Mouse (Mus musculus) liver, embryonic 14.5 days (tissue): ENCODE results near the gene Mtfp1. TPM values are rescaled to one million over a fixed set of nuclear protein-coding genes. Genes with fewer than 3 reads are reported as not detected.

ENCODE experiments used
- ATAC-seq: fragments of 200-750 bp; cut with Nextera tagmentation; 2 replicates; pipeline ENCODE4 v1.8.0; 2017; ENCODE audit warnings: moderate number of reproducible peaks, mild to moderate bottlenecking, moderate library complexity; ENCODE audit not compliant: insufficient read depth
- DNase-seq, 3 experiments: peaks; one replicate each; pipeline ENCODE4 v3.0.0-alpha.2; 2012 to 2013; ENCODE audit warnings: low read depth in 3 of 3, low spot score in 3 of 3
- H3K27ac ChIP-seq: fragments of 300-500 bp; sonication (generic); 2 replicates; pipeline ENCODE4 v1.5.1; 2014; ENCODE audit warnings: moderate library complexity, mild to moderate bottlenecking, control low read depth, inconsistent platforms
- H3K27me3 ChIP-seq: fragments of 300-500 bp; sonication (generic); 2 replicates; pipeline ENCODE4 v1.6.1; 2014; ENCODE audit warnings: mild to moderate bottlenecking, low read length, moderate library complexity; ENCODE audit not compliant: control insufficient read depth, insufficient read depth
- H3K36me3 ChIP-seq: fragments of 300-500 bp; sonication (generic); replicated peaks from 2 replicates; pipeline ENCODE4 v1.6.1; 2014; ENCODE audit warnings: low read depth; ENCODE audit not compliant: control insufficient read depth, insufficient read depth
- H3K4me1 ChIP-seq, 2 experiments: fragments of 200-500 bp in 1 of 2; fragments of 300-500 bp in 1 of 2; sonication (generic) in 1 of 2; replicated peaks; 2 replicates each; pipeline ENCODE4 v1.6.1; 2012 to 2014; ENCODE audit warnings: antibody characterized with exemption in 1 of 2, inconsistent platforms in 1 of 2, low read length in 1 of 2; ENCODE audit not compliant: control insufficient read depth in 2 of 2, insufficient read depth in 2 of 2
- H3K4me2 ChIP-seq: fragments of 300-500 bp; sonication (generic); 2 replicates; pipeline ENCODE4 v1.6.1; 2014; ENCODE audit warnings: low read depth, mild to moderate bottlenecking, control low read depth, moderate library complexity
- H3K4me3 ChIP-seq, 2 experiments: fragments of 200-500 bp in 1 of 2; fragments of 300-500 bp in 1 of 2; sonication (generic) in 1 of 2; 2 replicates each; pipeline ENCODE4 v1.5.1; 2012 to 2014; ENCODE audit warnings: low read depth in 2 of 2, low read length in 2 of 2, mild to moderate bottlenecking in 2 of 2, control low read depth in 1 of 2, inconsistent platforms in 1 of 2, moderate library complexity in 1 of 2; ENCODE audit not compliant: insufficient read depth in 1 of 2
- H3K9ac ChIP-seq: fragments of 300-500 bp; sonication (generic); replicated peaks from 2 replicates; pipeline ENCODE4 v1.6.1; 2014; ENCODE audit warnings: mild to moderate bottlenecking, control low read depth, moderate library complexity
- H3K9me3 ChIP-seq: fragments of 300-500 bp; sonication (generic); 2 replicates; pipeline ENCODE4 v1.6.1; 2016; ENCODE audit warnings: low read length, mixed read lengths; ENCODE audit not compliant: control insufficient read depth
- CTCF ChIP-seq: IDR thresholded peaks from 2 replicates; pipeline ENCODE4 v1.5.1; 2016; ENCODE audit warnings: antibody characterized with exemption, low read depth, control low read depth
- EP300 ChIP-seq: IDR thresholded peaks from 2 replicates; pipeline ENCODE4 v1.6.1; 2016; ENCODE audit warnings: antibody characterized with exemption, low read depth
- WGBS: fragments of 180-500 bp; shearing (Covaris S2); extraction: QIAGEN DNeasy Blood & Tissue Kit; methylation state at CpG from one replicate; pipeline ENCODE4 v1.1.7; 2014; ENCODE audit not compliant: insufficient replicate concordance; 5-methylcytosine and 5-hydroxymethylcytosine counted together
- polyA plus RNA-seq, 2 experiments: library from polyadenylated mRNA; depleted of rRNA in 1 of 2; stranded (reverse) in 1 of 2; unstranded in 1 of 2; fragments of >200 nt; fragmentation: Nextera tagmentation in 1 of 2; extraction: Ambion mirVana in 1 of 2; gene quantifications; 2 replicates each; pipeline versions ENCODE4 v1.2.1 to v1.2.3; 2012 to 2014

Gene Mtfp1
- polyA plus RNA-seq (2012; rRNA removed) (13.3 and 16.7 TPM in 2 replicates), polyA plus RNA-seq (2014; fragmentation: Nextera tagmentation; extraction: Ambion mirVana) (20.6 and 22.5 TPM in 2 replicates)

DNA sequence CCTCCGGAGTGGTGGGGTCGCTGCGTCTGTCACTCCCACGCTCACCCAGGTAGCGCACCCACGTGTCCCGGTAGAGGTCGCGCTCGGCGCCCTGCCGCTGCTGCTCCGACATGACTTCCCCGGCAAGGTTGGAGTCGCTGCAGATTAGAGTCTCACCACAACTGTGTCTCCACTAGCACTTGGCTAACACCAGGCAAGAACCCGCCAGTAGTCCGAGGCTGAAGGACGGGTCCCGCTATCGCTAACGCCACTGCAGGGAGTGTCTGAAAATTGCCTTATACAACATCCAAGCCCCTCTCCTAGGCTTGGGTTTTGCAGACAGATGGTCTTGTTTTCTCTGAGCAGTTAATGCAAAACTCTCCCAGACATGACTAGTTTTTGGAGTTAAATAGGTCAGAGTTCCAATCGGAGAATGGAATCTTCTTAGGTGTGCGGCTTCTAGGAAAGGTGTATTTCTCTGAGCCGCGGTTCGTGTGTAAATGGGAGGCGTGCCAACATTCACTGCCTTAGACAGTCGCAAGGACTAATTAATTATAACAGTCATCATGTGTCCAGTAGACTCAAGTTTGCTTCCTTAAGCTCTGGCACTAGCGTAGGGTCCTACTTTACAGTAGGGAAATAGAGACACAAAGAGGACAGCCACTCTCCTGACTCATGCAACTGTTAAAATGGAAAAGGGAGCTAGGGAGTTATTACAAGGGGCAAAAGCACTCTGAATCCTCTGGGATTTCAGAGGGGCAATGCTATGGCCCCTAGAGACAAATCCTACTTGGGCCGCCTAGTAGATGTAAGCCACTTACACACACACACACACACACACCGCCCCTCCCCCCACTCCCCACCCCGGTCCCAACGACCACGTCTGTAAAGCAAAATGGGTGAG, at the start of gene Mtfp1:
Gene Mtfp1 (minus strand): TSS at position 275 of the 883 bp plus-strand sequence.
- peak within 1 kb of the TSS; percentile 67 for H3K27ac ChIP-seq
- ATAC-seq: peak; percentile 19; the same call in 1 of the 2 replicates

DNA sequence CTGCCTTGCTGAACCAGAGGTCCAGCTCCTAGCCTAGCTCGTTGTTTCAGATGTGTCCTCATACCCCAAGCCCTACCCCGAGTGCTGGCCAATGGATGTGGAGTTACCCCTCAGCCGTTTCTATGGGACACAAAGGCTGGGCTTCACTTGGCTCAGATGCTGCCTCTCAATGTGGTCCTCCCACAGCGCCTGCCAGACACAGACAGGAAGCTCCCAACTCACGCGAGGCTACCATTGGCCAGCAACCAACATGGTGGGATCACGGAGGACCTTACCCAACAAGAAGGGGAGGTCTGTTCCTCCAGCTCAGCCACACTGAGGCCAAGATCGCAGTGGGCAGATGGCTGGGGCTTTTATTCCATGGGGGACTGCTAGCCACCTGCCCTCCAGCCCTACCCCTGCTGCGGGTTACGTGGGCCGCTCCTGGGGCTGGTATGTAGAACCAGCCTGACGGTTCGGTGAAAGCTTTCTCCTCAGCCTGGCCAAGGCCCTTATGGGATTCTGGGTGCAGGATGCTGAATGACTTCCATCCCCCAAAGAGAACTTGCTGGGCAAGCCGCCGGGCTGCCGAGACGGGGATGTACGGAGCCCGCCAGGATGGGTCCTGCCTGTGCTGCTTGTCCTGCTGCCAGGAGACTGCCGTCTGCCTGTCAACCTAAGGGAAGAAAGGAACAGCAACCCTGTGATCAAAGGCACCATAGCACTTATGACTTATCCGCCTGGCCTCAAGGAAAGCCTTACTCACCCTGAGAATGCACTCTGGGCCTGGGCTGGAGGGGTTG, 48.2 kb upstream of the Mtfp1 start:
- Histone ChIP-seq H3K4me1 (no peaks in the 10 kb centered on the region), H3K4me3 (no peak overlapping the region), H3K9me3 (no peaks in the 10 kb centered on the region), H3K27ac (no peak overlapping the region), H3K36me3 (no peaks in the 10 kb centered on the region; the same call in 1 of the 2 replicates), H3K9ac (no peak overlapping the region), H3K27me3 (no peaks in the 10 kb centered on the region), H3K4me2 (no peak overlapping the region)
- ATAC-seq (no peak), DNase-seq (no peak)
- 80% methylated on average over 21 of the region's 21 CpGs for WGBS
- TF ChIP-seq EP300 (no peak), CTCF (no peak)

More for the DNA sequence above, at the start of gene Mtfp1:
- TF ChIP-seq CTCF: peak; percentile 38
- no peak for TF ChIP-seq EP300
- DNase-seq: peak; percentile 52 to 62 (median 55)
- Histone ChIP-seq H3K4me1 (peaks cover 13 to 24% of the 10 kb centered on the region in 2 experiments), H3K27me3 (no peaks in the 10 kb centered on the region), H3K4me3 (peak within 1 kb of the TSS; percentile 57 to 91), H3K9me3 (no peaks in the 10 kb centered on the region; the same call in 1 of the 2 replicates), H3K36me3 (peaks cover 21% of the 10 kb centered on the region), H3K4me2 (peak within 1 kb of the TSS; percentile 85), H3K9ac (peak within 1 kb of the TSS; percentile 62)
- WGBS: 5% methylated on average over 34 of the region's 34 CpGs

DNA sequence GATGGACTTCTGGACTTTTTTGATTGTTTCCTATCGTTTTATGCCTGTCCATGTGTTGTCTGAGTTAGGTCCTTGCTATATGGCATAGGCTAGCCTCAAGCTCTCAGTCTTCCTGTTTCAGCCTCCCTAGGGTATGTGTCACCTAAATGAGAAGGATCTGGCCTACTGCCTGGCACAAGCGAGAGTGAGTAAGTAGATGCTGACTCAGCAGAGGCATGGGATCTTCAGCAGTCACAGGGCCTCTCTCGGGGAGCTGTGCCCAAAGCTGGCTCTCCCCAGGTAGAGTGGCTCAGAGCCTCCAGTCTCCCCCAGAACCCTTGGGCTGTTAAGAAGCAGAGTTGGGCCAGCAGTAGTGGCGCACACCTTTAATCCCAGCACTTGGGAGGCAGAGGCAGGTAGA, 47.1 kb upstream of the Mtfp1 start:
- TF ChIP-seq EP300 (no peak), CTCF (no peak)
- Histone ChIP-seq H3K4me3 (no peak overlapping the region), H3K27me3 (no peaks in the 10 kb centered on the region), H3K4me2 (no peak overlapping the region), H3K9ac (no peak overlapping the region), H3K9me3 (no peaks in the 10 kb centered on the region), H3K27ac (no peak overlapping the region), H3K36me3 (no peaks in the 10 kb centered on the region; the same call in 1 of the 2 replicates), H3K4me1 (no peaks in the 10 kb centered on the region)
- DNase-seq: no peak
- WGBS: 69% methylated on average over 4 of the region's 4 CpGs
- ATAC-seq: no peak

DNA sequence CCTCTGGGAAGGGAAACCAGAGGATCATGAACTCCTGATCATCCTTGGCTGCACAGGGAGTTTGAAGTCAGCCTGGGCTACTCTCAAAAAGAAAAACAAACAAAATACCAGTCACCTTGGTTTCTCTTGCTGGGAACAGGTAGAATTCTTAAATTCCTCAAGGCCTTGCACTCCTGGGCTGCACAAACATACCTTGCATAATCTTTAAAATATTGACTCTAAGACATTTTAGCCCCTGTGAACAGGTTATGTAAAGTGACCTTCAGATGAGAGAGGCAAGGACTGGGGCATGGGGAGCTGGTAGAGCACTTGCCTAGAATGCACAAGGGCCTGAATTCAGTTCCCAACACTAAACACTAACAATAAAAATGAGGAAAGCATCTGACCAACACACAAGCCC, 46.3 kb upstream of the Mtfp1 start:
- ATAC-seq (no peak), DNase-seq (no peak)
- no peak overlapping the region for H3K27ac ChIP-seq
- H3K4me1 ChIP-seq: no peaks in the 10 kb centered on the region
- no peaks in the 10 kb centered on the region; the same call in 1 of the 2 replicates for H3K36me3 ChIP-seq
- no peak overlapping the region for H3K4me3 ChIP-seq
- TF ChIP-seq CTCF (no peak), EP300 (no peak)
- H3K4me2 ChIP-seq: no peak overlapping the region
- no peaks in the 10 kb centered on the region for H3K27me3 ChIP-seq
- H3K9me3 ChIP-seq: no peaks in the 10 kb centered on the region
- H3K9ac ChIP-seq: no peak overlapping the region

DNA sequence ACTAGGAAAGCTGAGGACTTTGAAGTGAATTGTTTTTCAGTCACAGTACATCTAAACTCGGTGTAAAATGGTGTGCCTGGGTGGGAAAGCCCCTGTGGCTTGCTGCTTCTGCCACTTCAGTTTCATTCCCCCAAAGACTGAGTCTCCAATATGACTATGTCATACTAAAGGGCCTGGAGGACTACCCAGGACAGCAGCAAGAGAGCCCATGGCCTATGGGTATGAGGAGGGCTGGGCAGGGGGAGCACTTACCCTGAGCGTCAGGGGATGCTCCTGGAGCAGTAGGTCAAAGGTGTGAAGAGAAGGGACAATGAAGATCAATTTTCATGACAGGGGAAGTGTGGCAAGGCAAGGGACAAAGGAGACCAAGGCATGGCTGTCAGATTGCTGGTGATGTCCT, 43.7 kb upstream of the Mtfp1 start:
- no peak overlapping the region for H3K4me2 ChIP-seq
- peaks cover 5 to 9% of the 10 kb centered on the region in 2 experiments for H3K4me1 ChIP-seq
- no peak for DNase-seq
- H3K27me3 ChIP-seq: no peaks in the 10 kb centered on the region
- H3K9me3 ChIP-seq: no peaks in the 10 kb centered on the region
- no peak overlapping the region for H3K9ac ChIP-seq
- TF ChIP-seq CTCF (no peak), EP300 (no peak)
- H3K36me3 ChIP-seq: no peaks in the 10 kb centered on the region; the same call in 1 of the 2 replicates
- ATAC-seq: no peak
- H3K27ac ChIP-seq: no peak overlapping the region
- H3K4me3 ChIP-seq: no peak overlapping the region
- WGBS: 51% methylated on average over 2 of the region's 2 CpGs
